Mouse (Mus musculus) spleen, adult 2 months (tissue): ENCODE measurements around the gene Aqr. TPM values are rescaled to one million over a fixed set of nuclear protein-coding genes. Genes with fewer than 3 reads are reported as not detected.

Experiments
- DNase-seq, 2 experiments: peaks; one replicate each; pipeline versions ENCODE4 v3.0.0 to v3.0.0-alpha.2; 2012 to 2021; ENCODE audit warnings: low spot score in 2 of 2, low read depth in 1 of 2
- H3K27ac ChIP-seq: fragments of 200-500 bp; 2 replicates; pipeline ENCODE4 v1.5.1; 2012; ENCODE audit warnings: low read length, inconsistent platforms; ENCODE audit not compliant: insufficient read depth
- H3K27me3 ChIP-seq: fragments of 200-500 bp; 2 replicates; pipeline ENCODE4 v1.6.1; 2012; ENCODE audit warnings: mild to moderate bottlenecking, moderate library complexity, low read length, inconsistent platforms; ENCODE audit not compliant: control insufficient read depth, insufficient read depth
- H3K36me3 ChIP-seq: fragments of 200-500 bp; 2 replicates; pipeline ENCODE4 v1.6.1; 2012; ENCODE audit warnings: mild to moderate bottlenecking, low read length, inconsistent platforms; ENCODE audit not compliant: control insufficient read depth, insufficient read depth
- H3K4me1 ChIP-seq: fragments of 200-500 bp; 2 replicates; pipeline ENCODE4 v1.6.1; 2011; ENCODE audit warnings: inconsistent platforms; ENCODE audit not compliant: control insufficient read depth, insufficient read depth, insufficient read length
- H3K4me3 ChIP-seq: fragments of 200-500 bp; 2 replicates; pipeline ENCODE4 v1.5.1; 2011; ENCODE audit warnings: mild to moderate bottlenecking, inconsistent platforms; ENCODE audit not compliant: insufficient read depth, insufficient read length; ENCODE audit errors: extremely low read depth
- CTCF ChIP-seq: fragments of 200-500 bp; IDR thresholded peaks from 2 replicates; pipeline ENCODE4 v1.5.1; 2011; ENCODE audit warnings: mild to moderate bottlenecking, inconsistent platforms; ENCODE audit not compliant: insufficient read depth, insufficient read length, insufficient replicate concordance; ENCODE audit errors: extremely low read depth
- POLR2A ChIP-seq: fragments of 200-500 bp; IDR thresholded peaks from 2 replicates; pipeline ENCODE4 v1.6.1; 2011; ENCODE audit warnings: low read depth, low read length, inconsistent platforms
- WGBS: fragments of 180-500 bp; shearing (Covaris S2); methylation state at CpG from one replicate; pipeline ENCODE4 v1.1.7; 2018; 5-methylcytosine and 5-hydroxymethylcytosine counted together
- polyA plus RNA-seq: library from polyadenylated mRNA; depleted of rRNA; stranded (reverse); fragments of >200 nt; gene quantifications from 2 replicates; pipeline ENCODE4 v1.2.3, GENCODE M21; 2012

Gene Aqr
- polyA plus RNA-seq, 1 experiment, result 16.0 TPM

GRCm38 (mm10) chr2:114089862-114090261 lies 97.0 kb downstream of the Aqr start:
- H3K27me3 ChIP-seq, result no peaks in the 10 kb centered on the region
- no peaks in the 10 kb centered on the region for H3K36me3 ChIP-seq
- no peaks in the 10 kb centered on the region for H3K4me1 ChIP-seq
- no peak overlapping the region for H3K4me3 ChIP-seq
- DNase-seq, result no peak
- H3K27ac ChIP-seq, result no peak overlapping the region
- no peak for TF ChIP-seq CTCF
- TF ChIP-seq POLR2A, result no peak
- WGBS, result 90% methylated on average over 3 of the region's 3 CpGs

- Histone ChIP-seq H3K27ac (no peak overlapping the region), H3K36me3 (no peaks in the 10 kb centered on the region), H3K27me3 (no peaks in the 10 kb centered on the region), H3K4me3 (no peak overlapping the region), H3K4me1 (no peaks in the 10 kb centered on the region)
- WGBS, result 67% methylated on average over 1 of the region's 1 CpGs
- TF ChIP-seq POLR2A (no peak), CTCF (no peak)
- DNase-seq, result no peak
These were observed 99.6 kb downstream of the Aqr start for GRCm38 (mm10) chr2:114087271-114087670.

GRCm38 (mm10) chr2:114071876-114072275 lies 114.9 kb downstream of the Aqr start:
- Histone ChIP-seq H3K27me3 (no peaks in the 10 kb centered on the region), H3K36me3 (no peaks in the 10 kb centered on the region), H3K27ac (no peak overlapping the region), H3K4me1 (no peaks in the 10 kb centered on the region), H3K4me3 (no peak overlapping the region)
- DNase-seq, result no peak
- TF ChIP-seq CTCF (no peak), POLR2A (no peak)
- WGBS, result 94% methylated on average over 2 of the region's 2 CpGs

- WGBS, result 73% methylated on average over 3 of the region's 3 CpGs
- H3K4me3 ChIP-seq, result no peak overlapping the region
- no peak overlapping the region for H3K27ac ChIP-seq
These were observed 120.6 kb downstream of the Aqr start for GRCm38 (mm10) chr2:114066226-114066625.

GRCm38 (mm10) chr2:114064004-114064403 lies 122.8 kb downstream of the Aqr start:
- 60% methylated on average over 2 of the region's 2 CpGs for WGBS
- TF ChIP-seq CTCF (no peak), POLR2A (no peak)
- no peaks in the 10 kb centered on the region for H3K4me1 ChIP-seq
- no peaks in the 10 kb centered on the region for H3K27me3 ChIP-seq
- H3K4me3 ChIP-seq, result no peak overlapping the region
- no peaks in the 10 kb centered on the region for H3K36me3 ChIP-seq
- H3K27ac ChIP-seq, result no peak overlapping the region
- no peak for DNase-seq

More at GRCm38 (mm10) chr2:114066226-114066625, 120.6 kb downstream of the Aqr start:
- TF ChIP-seq CTCF, result no peak
- DNase-seq, result no peak
- Histone ChIP-seq H3K27me3 (no peaks in the 10 kb centered on the region), H3K4me1 (no peaks in the 10 kb centered on the region), H3K36me3 (no peaks in the 10 kb centered on the region)

GRCm38 (mm10) chr2:114060071-114060591 lies 126.7 kb downstream of the Aqr start:
- Histone ChIP-seq H3K36me3 (no peaks in the 10 kb centered on the region), H3K27me3 (no peaks in the 10 kb centered on the region), H3K4me3 (no peak overlapping the region), H3K27ac (no peak overlapping the region), H3K4me1 (no peaks in the 10 kb centered on the region)
- TF ChIP-seq POLR2A, result no peak
- no peak for TF ChIP-seq CTCF
- WGBS, result 74% methylated on average over 6 of the region's 6 CpGs
- DNase-seq, result no peak

- Histone ChIP-seq H3K27ac (no peak overlapping the region), H3K4me3 (no peak overlapping the region), H3K4me1 (no peaks in the 10 kb centered on the region), H3K27me3 (no peaks in the 10 kb centered on the region), H3K36me3 (no peaks in the 10 kb centered on the region)
- no peak for DNase-seq
- TF ChIP-seq POLR2A (no peak), CTCF (no peak)
- WGBS, result 83% methylated on average over 1 of the region's 1 CpGs
These were observed 127.2 kb downstream of the Aqr start for GRCm38 (mm10) chr2:114059608-114060007.
